Mouse (Mus musculus) lung, embryonic 16.5 days (tissue): Measurements from ENCODE around the gene Cpa2. TPM values are rescaled to one million over a fixed set of nuclear protein-coding genes. Genes with fewer than 3 reads are reported as not detected.
A peak's percentile ranks its signal among the peaks of the same experiment; 100 is the strongest.

Source experiments
- ATAC-seq: fragments of 200-750 bp; cut with Nextera tagmentation; 2 replicates; pipeline ENCODE4 v1.8.0; 2017; ENCODE audit warnings: low read depth, mild to moderate bottlenecking, moderate library complexity
- H3K27ac ChIP-seq: fragments of 300-500 bp; sonication (generic); 2 replicates; pipeline ENCODE4 v1.5.1; 2014; ENCODE audit warnings: mild to moderate bottlenecking, control low read depth, low read length
- H3K27me3 ChIP-seq: fragments of 300-500 bp; sonication (generic); 2 replicates; pipeline ENCODE4 v1.6.1; 2014; ENCODE audit warnings: low read depth, low read length, mixed read lengths; ENCODE audit not compliant: control insufficient read depth, insufficient read depth
- H3K36me3 ChIP-seq: fragments of 300-500 bp; sonication (generic); 2 replicates; pipeline ENCODE4 v1.6.1; 2014; ENCODE audit warnings: low read length; ENCODE audit not compliant: control insufficient read depth, insufficient read depth
- H3K4me1 ChIP-seq: fragments of 300-500 bp; sonication (generic); replicated peaks from 2 replicates; pipeline ENCODE4 v1.6.1; 2014; ENCODE audit warnings: low read length, mixed read lengths; ENCODE audit not compliant: control insufficient read depth, insufficient read depth
- H3K4me2 ChIP-seq: fragments of 300-500 bp; sonication (generic); 2 replicates; pipeline ENCODE4 v1.6.1; 2014; ENCODE audit warnings: low read depth, low read length, control low read depth
- H3K4me3 ChIP-seq: fragments of 300-500 bp; sonication (generic); 2 replicates; pipeline ENCODE4 v1.5.1; 2014; ENCODE audit warnings: mild to moderate bottlenecking, low read length, control low read depth
- H3K9ac ChIP-seq: fragments of 300-500 bp; sonication (generic); 2 replicates; pipeline ENCODE4 v1.6.1; 2014; ENCODE audit warnings: low read length, control low read depth
- H3K9me3 ChIP-seq: fragments of 300-500 bp; sonication (generic); 2 replicates; pipeline ENCODE4 v1.6.1; 2016; ENCODE audit warnings: low read length; ENCODE audit not compliant: control insufficient read depth
- WGBS: fragments of 180-500 bp; shearing (Covaris S2); extraction: QIAGEN DNeasy Blood & Tissue Kit; methylation state at CpG from one replicate; pipeline ENCODE4 v1.1.7; 2014; 5-methylcytosine and 5-hydroxymethylcytosine counted together
- polyA plus RNA-seq: library from polyadenylated mRNA; unstranded; fragments of >200 nt; fragmentation: Nextera tagmentation; extraction: Ambion mirVana; gene quantifications from 2 replicates; pipeline ENCODE4 v1.2.1, GENCODE M21; 2015

Cpa2 gene
- polyA plus RNA-seq, 1 experiment from 2014 or later, result 6.0 TPM

DNA sequence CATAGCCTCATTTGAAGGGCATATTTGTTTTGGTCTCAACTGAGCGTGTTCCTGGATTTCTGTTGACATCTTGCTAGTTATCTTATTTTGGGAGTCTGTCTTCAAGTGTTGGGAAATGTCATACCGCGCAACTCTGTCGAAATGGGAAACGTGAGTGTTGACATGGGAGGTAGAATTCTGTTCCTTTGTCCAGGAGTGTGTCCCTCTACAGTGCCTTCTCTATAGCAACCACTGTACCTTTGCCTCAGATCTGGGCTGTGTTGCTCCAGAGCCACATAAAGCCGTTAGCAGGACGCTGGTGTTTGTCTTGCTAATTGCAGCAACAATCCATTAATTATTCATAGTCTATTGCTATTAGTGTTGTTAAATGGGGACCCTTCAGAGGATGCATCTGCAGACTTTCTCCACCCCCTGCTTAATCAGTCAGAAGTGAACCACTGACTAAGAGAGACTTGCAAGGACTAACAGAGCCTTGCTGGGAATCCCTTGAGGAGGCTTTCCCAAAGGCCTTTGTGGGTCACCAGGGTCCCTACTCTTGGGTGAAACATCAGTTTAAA, 45.6 kb downstream of the Cpa2 start:
- Histone ChIP-seq H3K4me1 (0 out of 2 replicates have a peak, but pooled peaks cover 3% of the 10 kb centered on the region), H3K4me3 (no peak overlapping the region), H3K4me2 (no peak overlapping the region), H3K9me3 (no peaks in the 10 kb centered on the region), H3K36me3 (no peaks in the 10 kb centered on the region), H3K9ac (no peak overlapping the region), H3K27me3 (no peaks in the 10 kb centered on the region), H3K27ac (no peak overlapping the region)
- 69% methylated on average over 7 of the region's 7 CpGs for WGBS
- no peak for ATAC-seq

DNA sequence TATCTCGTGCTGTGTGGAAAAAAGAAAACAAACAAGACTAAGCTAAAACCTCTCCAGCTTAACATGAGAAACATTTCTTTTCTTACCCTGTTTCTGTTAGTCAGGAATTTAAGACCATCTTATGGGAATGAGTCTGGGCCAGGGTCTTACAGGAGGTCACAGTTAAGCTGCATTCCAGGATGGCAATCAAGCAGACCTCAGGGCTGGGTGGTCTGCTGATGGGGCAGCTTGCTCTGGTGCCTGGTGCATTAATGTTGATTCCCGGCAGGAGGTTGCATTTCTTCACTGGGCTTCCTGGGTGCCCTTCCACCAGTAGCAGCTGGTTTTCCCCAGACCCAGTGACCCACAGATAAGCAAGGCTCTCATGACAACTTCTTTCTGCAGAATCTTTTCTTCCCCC, 48.4 kb downstream of the Cpa2 start:
- Histone ChIP-seq H3K9me3 (no peaks in the 10 kb centered on the region), H3K9ac (no peak overlapping the region), H3K27me3 (no peaks in the 10 kb centered on the region), H3K4me2 (no peak overlapping the region), H3K4me3 (no peak overlapping the region), H3K36me3 (no peaks in the 10 kb centered on the region), H3K4me1 (0 out of 2 replicates have a peak, but pooled peaks cover 3% of the 10 kb centered on the region), H3K27ac (no peak overlapping the region; the same call in 1 of the 2 replicates)
- peak; percentile 17; the same call in 1 of the 2 replicates for ATAC-seq
- WGBS, result 21% methylated on average over 2 of the region's 2 CpGs

DNA sequence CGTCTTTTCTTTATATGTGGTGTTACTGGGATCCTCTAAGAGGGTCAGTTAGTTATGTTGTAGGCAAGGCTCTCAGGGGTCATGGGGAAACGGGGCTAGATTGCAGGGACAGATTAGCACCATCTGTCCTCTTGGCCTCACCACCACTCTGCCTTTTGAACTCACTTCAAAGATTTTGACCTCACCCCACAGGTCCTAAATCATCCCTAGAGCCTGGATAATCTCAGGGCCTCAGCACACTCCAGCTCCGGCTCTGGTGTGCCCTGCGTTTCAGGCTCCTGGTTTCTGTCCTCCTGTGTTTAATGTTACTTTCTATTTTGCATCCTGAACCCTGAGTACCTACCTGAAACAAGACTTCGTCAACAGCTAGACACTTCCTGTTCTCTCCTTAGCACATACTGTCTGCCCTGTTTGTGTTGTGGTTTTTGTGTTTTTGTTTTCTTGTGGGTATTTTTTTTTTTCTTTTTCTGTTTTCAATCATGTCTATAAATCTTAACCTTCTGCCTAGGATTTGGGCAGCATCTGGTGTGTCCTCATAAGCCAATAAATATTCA, 50.5 kb downstream of the Cpa2 start:
- H3K9me3 ChIP-seq, result no peaks in the 10 kb centered on the region
- no peak overlapping the region for H3K9ac ChIP-seq
- no peak for ATAC-seq
- no peak overlapping the region for H3K27ac ChIP-seq
- 42% methylated on average over 5 of the region's 5 CpGs for WGBS
- no peaks in the 10 kb centered on the region for H3K27me3 ChIP-seq
- 0 out of 2 replicates have a peak, but pooled peaks cover 3% of the 10 kb centered on the region for H3K4me1 ChIP-seq
- no peak overlapping the region for H3K4me3 ChIP-seq
- H3K36me3 ChIP-seq, result no peaks in the 10 kb centered on the region
- no peak overlapping the region for H3K4me2 ChIP-seq

DNA sequence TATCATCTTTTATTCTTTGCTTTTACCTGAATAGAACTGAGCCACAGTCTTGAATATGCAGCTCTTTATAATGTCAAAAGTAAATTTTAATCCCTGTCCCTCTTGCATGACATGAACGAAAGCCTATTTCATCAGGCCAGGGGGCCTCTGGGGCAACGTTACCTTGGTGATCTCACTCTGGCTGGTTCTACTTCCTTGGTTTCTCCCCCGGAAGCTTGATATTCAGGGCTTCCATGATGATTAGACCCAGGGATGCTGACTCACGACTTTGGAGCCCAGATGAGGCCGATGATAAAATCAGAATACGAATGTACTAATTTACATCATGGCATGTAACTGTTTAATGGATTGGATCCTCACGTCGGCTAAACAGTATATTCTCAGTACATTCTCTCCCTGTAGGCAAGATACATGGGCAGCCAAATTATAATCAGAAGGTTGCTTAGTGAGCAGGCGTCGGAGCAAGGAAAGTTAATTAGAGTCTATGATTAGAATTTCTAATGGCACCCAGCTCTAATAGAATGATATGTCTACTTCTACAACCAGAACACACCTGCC, 51.1 kb downstream of the Cpa2 start:
- no peaks in the 10 kb centered on the region for H3K27me3 ChIP-seq
- WGBS, result 81% methylated on average over 10 of the region's 10 CpGs

DNA sequence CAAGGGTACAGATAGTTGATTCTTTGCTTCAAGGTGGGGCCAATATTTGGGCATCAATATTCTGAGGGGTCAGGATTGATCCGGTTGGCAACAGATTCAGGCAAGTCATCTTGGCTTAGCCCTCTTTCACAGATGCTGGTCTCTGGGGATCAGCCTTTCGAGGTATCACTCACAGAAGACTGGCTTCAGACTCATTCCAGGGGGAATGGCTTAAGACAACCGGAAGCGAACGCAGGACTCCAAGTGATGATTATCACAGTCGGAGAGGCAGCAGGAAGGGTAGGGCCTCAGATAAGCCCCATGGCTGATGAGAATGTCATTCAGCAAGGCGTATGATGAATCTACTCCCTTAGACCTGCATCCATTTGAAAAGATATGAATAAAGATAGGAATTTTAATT, 53.0 kb downstream of the Cpa2 start:
- H3K9me3 ChIP-seq, result no peaks in the 10 kb centered on the region
- H3K4me3 ChIP-seq, result no peak overlapping the region
- no peak overlapping the region for H3K9ac ChIP-seq
- 61% methylated on average over 7 of the region's 7 CpGs for WGBS
- peaks cover 6% of the 10 kb centered on the region; the same call in 1 of the 2 replicates for H3K4me1 ChIP-seq
- ATAC-seq, result no peak
- no peak overlapping the region for H3K27ac ChIP-seq
- no peak overlapping the region for H3K4me2 ChIP-seq
- H3K36me3 ChIP-seq, result no peaks in the 10 kb centered on the region
- H3K27me3 ChIP-seq, result no peaks in the 10 kb centered on the region

More for the DNA sequence above, 51.1 kb downstream of the Cpa2 start:
- Histone ChIP-seq H3K4me3 (no peak overlapping the region), H3K27ac (no peak overlapping the region), H3K36me3 (no peaks in the 10 kb centered on the region), H3K9me3 (no peaks in the 10 kb centered on the region), H3K4me1 (0 out of 2 replicates have a peak, but pooled peaks cover 3% of the 10 kb centered on the region), H3K4me2 (no peak overlapping the region), H3K9ac (no peak overlapping the region)
- ATAC-seq, result no peak

DNA sequence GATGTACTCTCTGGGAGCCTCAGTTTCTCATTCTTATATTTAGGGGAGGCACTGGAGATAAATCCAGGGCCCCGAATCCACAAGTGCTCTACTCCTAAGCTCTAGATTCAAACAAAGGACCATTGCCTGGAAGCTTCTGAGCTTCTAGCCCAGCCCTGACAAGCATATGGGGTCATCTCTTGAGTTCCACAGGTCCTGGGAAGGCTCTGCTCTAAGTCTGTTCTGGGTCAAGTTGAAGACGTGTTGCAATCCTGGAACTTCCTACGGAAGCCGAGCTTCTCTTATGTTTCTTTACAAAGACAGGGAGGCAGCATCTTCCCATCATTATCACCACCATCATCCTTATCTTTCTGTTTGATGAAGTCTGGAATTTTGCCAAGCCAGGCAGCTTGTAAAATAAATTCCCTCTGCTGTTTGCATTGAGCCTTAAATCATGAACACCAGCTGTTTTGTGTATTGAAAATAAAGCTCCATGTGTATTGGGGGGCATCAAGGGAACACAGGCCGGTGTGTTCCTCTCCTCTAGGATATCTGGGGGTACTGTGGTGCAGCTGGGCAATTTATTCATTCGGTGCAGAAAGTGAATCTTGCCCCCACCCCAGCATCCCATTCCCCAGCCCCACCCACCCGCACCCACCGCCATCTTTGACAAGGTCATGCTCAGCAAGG, 55.0 kb downstream of the Cpa2 start:
- 57% methylated on average over 8 of the region's 8 CpGs for WGBS
- H3K36me3 ChIP-seq, result no peaks in the 10 kb centered on the region
- no peaks in the 10 kb centered on the region for H3K27me3 ChIP-seq
- no peak overlapping the region for H3K4me3 ChIP-seq
- H3K27ac ChIP-seq, result peak overlapping the region; percentile 30; the same call in 1 of the 2 replicates
- no peaks in the 10 kb centered on the region for H3K9me3 ChIP-seq
- H3K9ac ChIP-seq, result no peak overlapping the region
- no peak overlapping the region for H3K4me2 ChIP-seq
- ATAC-seq, result peak; percentile 86
- peaks cover 4% of the 10 kb centered on the region; the same call in 1 of the 2 replicates for H3K4me1 ChIP-seq

DNA sequence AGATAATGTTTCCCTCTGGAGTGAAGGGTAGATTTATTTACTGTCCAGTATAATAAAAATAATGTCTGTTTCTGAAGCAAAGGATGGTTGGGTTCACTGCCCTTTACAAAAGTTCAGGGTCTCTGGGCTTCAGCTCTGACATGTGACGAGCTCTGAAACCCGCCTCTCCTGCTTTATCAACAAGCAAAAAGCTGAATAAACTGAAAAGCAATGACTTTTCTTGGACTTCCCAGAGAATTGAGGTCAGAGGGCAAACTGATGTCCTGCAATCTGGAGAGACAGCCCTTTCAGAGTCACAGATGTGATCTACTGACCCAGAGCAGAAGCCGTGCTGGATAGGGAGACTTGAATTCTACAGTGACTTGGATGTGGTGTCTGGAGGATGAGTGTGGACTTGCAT, 58.7 kb downstream of the Cpa2 start:
- Histone ChIP-seq H3K27me3 (no peaks in the 10 kb centered on the region), H3K27ac (no peak overlapping the region), H3K9me3 (no peaks in the 10 kb centered on the region), H3K36me3 (no peaks in the 10 kb centered on the region), H3K4me3 (no peak overlapping the region), H3K4me2 (no peak overlapping the region), H3K9ac (no peak overlapping the region), H3K4me1 (peaks cover 4% of the 10 kb centered on the region; the same call in 1 of the 2 replicates)
- 62% methylated on average over 3 of the region's 3 CpGs for WGBS
- ATAC-seq, result no peak

DNA sequence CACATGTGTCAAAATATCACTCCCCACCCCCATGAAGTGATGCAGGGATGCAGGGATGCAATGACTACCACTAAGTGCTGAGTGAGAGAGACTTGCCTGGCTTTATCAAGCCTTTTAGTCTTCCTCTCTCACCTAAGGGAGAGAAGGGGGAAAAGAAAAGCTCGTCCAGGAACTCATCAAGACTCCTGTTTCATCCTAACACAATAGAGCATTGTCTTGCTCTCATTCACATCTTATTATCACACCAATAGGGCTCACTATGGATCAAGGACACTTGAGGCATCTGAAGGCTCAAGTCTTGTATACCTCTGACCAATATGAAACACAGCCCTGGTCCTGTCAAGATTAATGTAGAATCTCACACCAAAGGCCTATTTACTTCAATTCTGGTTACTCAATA, 59.6 kb downstream of the Cpa2 start:
- Histone ChIP-seq H3K4me2 (no peak overlapping the region), H3K36me3 (no peaks in the 10 kb centered on the region), H3K4me3 (no peak overlapping the region), H3K9me3 (no peaks in the 10 kb centered on the region), H3K27ac (no peak overlapping the region), H3K9ac (no peak overlapping the region), H3K27me3 (no peaks in the 10 kb centered on the region), H3K4me1 (peaks cover 4% of the 10 kb centered on the region; the same call in 1 of the 2 replicates)
- 77% methylated on average over 1 of the region's 1 CpGs for whole genome bisulfite sequencing
- ATAC-seq, result no peak

DNA sequence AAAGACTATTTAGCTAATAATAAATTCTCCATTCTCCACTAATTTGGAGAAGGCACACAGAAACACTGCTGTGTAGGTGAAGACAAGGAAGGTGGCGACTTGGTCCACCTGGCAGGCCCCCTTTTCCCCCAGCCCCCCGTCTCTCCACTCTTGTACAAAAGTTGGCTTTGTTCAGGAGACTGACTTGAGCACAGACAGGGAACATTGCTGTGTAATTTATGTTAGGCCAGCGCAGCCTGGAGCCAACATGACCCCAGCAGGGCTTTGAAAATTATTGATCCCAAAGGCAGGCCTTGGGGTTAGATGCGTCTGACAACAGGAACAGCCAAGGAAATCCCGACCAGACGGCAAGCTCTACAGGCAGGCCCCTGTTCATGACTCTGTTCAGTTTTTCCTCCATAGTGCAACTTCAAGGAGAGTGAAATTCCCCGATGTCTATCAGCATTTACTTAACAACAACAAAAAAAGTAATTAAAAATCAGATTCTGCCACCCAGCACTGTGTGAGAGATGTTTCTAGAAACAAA, 63.0 kb downstream of the Cpa2 start:
- no peaks in the 10 kb centered on the region for H3K9me3 ChIP-seq
- ATAC-seq, result no peak
- no peak overlapping the region for H3K4me2 ChIP-seq
- no peaks in the 10 kb centered on the region for H3K4me1 ChIP-seq
- no peak overlapping the region for H3K27ac ChIP-seq
- H3K36me3 ChIP-seq, result no peaks in the 10 kb centered on the region
- WGBS, result 78% methylated on average over 7 of the region's 7 CpGs
- no peaks in the 10 kb centered on the region for H3K27me3 ChIP-seq
- H3K4me3 ChIP-seq, result no peak overlapping the region
- no peak overlapping the region for H3K9ac ChIP-seq
